Mouse (Mus musculus) embryonic facial prominence, embryonic 10.5 days (tissue): ENCODE data around the gene Nubp1. TPM values are rescaled to one million over a fixed set of nuclear protein-coding genes. Genes with fewer than 3 reads are reported as not detected.

ENCODE experiments used
- DNase-seq: peaks from one replicate; pipeline ENCODE4 v3.0.0-alpha.2; 2017; ENCODE audit warnings: low spot score
- H3K27ac ChIP-seq: fragments of 300-500 bp; sonication (generic); replicated peaks from 2 replicates; pipeline ENCODE4 v1.5.1; 2016; ENCODE audit warnings: mild to moderate bottlenecking
- H3K27me3 ChIP-seq: fragments of 300-500 bp; sonication (generic); replicated peaks from 2 replicates; pipeline ENCODE4 v1.6.1; 2016; ENCODE audit warnings: low read depth, mild to moderate bottlenecking; ENCODE audit not compliant: poor library complexity, severe bottlenecking
- H3K36me3 ChIP-seq: fragments of 300-500 bp; sonication (generic); replicated peaks from 2 replicates; pipeline ENCODE4 v1.6.1; 2016; ENCODE audit warnings: mild to moderate bottlenecking, moderate library complexity
- H3K4me1 ChIP-seq: fragments of 300-500 bp; sonication (generic); 2 replicates; pipeline ENCODE4 v1.6.1; 2016
- H3K4me3 ChIP-seq: fragments of 300-500 bp; sonication (generic); 2 replicates; pipeline ENCODE4 v1.5.1; 2016; ENCODE audit warnings: mild to moderate bottlenecking, moderate library complexity
- H3K9me3 ChIP-seq: fragments of 300-500 bp; sonication (generic); 2 replicates; pipeline ENCODE4 v1.6.1; 2016; ENCODE audit warnings: mild to moderate bottlenecking
- WGBS: fragments of 180-500 bp; shearing (Covaris S2); methylation state at CpG from one replicate; pipeline ENCODE4 v1.1.7; 2016; 5-methylcytosine and 5-hydroxymethylcytosine counted together
- polyA plus RNA-seq: library from polyadenylated mRNA; unstranded; fragments of >200 nt; fragmentation: Nextera tagmentation; extraction: Ambion mirVana; gene quantifications from 2 replicates; pipeline ENCODE4 v1.2.1, GENCODE M21; 2016

The Nubp1 gene
- 88.3 and 89.9 TPM in 2 replicates for polyA plus RNA-seq

DNA sequence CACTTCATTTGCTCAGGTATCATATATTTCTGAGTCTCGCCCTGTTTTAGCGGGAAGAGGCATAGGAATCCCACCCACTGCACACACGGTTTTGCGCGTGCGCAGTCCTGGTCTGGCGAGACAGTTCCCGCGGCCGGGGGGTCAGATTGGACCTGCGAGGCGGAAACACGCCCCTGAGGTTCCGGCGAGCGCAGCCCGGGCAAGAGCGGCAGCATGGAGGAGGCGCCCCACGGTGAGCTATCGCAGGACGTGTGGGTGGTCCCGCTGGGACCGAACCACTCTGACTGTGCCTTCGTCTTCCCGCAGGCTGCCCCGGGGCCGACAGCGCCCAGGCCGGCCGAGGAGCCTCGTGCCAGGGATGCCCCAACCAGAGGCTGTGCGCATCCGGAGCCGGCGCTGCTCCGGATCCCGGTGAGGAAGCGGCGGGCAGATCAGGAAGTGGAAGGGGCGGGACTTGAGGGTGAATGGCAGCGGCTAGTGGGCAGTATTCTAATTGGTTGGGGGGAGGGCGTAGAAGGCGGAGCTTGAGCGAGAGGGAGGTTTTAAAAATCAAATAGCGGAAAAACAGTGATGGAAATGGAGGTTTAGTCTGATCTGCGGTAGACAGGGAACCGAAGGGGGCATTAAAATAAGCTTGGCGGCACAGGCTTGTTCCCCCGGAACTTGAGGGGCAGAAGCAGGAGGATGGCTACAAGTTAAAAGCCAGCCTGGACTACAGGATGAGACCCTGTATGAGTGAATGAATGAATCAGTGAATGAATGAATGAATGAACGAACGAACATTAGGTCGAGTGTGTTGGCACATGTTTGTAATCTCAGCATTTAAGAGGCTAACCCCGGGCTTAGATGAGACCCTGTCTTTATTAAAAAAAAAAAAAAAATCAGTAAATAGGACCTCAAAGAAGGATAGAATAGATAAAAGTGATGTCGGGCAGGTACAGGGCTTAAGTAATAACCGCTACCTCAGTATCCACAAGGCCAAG lies at the start of gene Nubp1:
Nubp1 (plus strand) TSS at position 185 of the 983 bp plus-strand sequence.
- Histone ChIP-seq H3K27ac (peak within 1 kb of the TSS; percentile 97), H3K4me1 (peaks cover 15% of the 10 kb centered on the region), H3K9me3 (no peaks in the 10 kb centered on the region), H3K4me3 (peak within 1 kb of the TSS; percentile 74), H3K36me3 (peaks cover 40% of the 10 kb centered on the region), H3K27me3 (no peaks in the 10 kb centered on the region)
- peak; percentile 98 for DNase-seq
- WGBS: 3% methylated on average over 56 of the region's 56 CpGs

DNA sequence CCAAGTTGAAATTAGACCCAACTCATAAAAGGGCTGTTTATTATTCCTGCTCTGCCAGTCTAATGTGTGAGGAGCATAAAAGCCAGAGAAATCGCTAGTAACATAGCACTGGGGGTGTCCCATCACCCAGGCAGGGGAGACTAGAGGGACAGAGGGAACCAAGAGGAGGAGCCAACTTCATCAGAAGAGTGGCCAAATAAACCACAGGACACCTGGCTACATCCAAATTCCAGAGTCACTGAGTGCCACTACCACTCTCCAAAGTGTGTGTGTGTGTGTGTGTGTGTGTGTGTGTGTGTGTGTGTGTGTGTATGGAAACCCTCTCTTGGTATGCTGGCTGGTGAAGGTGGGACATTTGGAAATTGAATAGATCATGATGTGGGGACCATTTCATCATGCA lies 48.7 kb upstream of the Nubp1 start:
- Histone ChIP-seq H3K27ac (no peak overlapping the region), H3K27me3 (0 out of 2 replicates have a peak, but pooled peaks cover 10% of the 10 kb centered on the region), H3K36me3 (no peaks in the 10 kb centered on the region), H3K4me1 (peaks cover 19% of the 10 kb centered on the region), H3K9me3 (no peaks in the 10 kb centered on the region), H3K4me3 (no peak overlapping the region)
- no peak for DNase-seq
- WGBS: 62% methylated on average over 1 of the region's 1 CpGs

DNA sequence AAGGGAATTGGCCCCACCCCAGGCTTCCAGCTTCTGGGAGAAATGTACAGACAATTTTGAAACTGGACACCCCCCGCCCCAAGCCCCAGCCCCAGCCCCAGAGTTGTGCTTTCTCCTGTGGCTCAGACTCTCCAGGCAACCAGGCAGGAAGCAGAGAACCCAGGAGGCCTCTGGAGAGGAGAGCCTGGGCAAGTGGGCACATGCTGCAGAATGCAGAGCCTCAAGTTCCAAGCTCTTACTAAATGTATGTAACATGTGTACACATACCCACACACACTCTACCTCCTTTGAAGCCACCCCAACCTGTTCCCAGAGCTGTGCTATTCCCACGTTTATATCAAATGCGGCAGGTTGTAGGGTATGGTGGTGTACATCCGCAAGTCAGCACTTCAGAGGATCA lies 46.0 kb upstream of the Nubp1 start:
- H3K36me3 ChIP-seq: no peaks in the 10 kb centered on the region
- no peak for DNase-seq
- H3K4me1 ChIP-seq: peaks cover 29% of the 10 kb centered on the region
- WGBS: 78% methylated on average over 4 of the region's 4 CpGs
- H3K27ac ChIP-seq: peak overlapping the region; percentile 48
- no peak overlapping the region for H3K4me3 ChIP-seq
- no peaks in the 10 kb centered on the region for H3K27me3 ChIP-seq
- no peaks in the 10 kb centered on the region for H3K9me3 ChIP-seq

- Histone ChIP-seq H3K4me1 (peaks cover 29% of the 10 kb centered on the region), H3K27ac (peak overlapping the region; percentile 48), H3K36me3 (no peaks in the 10 kb centered on the region), H3K4me3 (no peak overlapping the region), H3K27me3 (no peaks in the 10 kb centered on the region), H3K9me3 (no peaks in the 10 kb centered on the region)
- no peak for DNase-seq
- 81% methylated on average over 14 of the region's 14 CpGs for WGBS
Measured at GRCm38 (mm10) chr16:10366240-10367217, 45.2 kb upstream of the Nubp1 start.

DNA sequence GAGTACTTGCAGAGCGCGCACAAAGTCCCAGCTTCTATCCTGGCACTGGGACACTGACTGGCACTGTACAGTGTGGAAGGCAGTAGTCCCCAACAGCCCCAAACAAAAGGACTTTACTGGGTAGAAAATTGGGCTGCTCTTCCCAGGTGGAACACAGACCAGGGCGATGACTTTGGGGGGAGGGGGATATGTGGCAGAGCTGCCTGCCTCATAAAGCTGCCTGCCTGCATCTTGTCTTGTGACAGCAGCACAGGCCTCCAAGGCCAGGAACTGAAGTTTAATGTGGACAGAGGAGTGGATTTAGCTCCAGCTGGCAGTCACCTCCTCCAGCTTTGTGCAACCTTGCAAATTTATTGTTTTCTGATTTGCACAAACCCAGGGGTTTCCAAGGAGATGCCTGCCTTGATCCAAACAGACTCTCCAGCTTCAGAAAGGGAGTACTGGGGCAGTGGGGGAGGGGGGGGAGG lies 42.2 kb upstream of the Nubp1 start:
- Histone ChIP-seq H3K4me1 (peaks cover 33% of the 10 kb centered on the region), H3K4me3 (no peak overlapping the region), H3K36me3 (no peaks in the 10 kb centered on the region), H3K9me3 (no peaks in the 10 kb centered on the region), H3K27ac (peak overlapping the region; percentile 30; the same call in 1 of the 2 replicates), H3K27me3 (no peaks in the 10 kb centered on the region)
- WGBS: 67% methylated on average over 3 of the region's 3 CpGs
- no peak for DNase-seq

- no peak for DNase-seq
- Histone ChIP-seq H3K4me3 (no peak overlapping the region), H3K27me3 (no peaks in the 10 kb centered on the region), H3K27ac (peak overlapping the region; percentile 30; the same call in 1 of the 2 replicates), H3K9me3 (no peaks in the 10 kb centered on the region), H3K36me3 (no peaks in the 10 kb centered on the region), H3K4me1 (peaks cover 38% of the 10 kb centered on the region)
- 93% methylated on average over 1 of the region's 1 CpGs for WGBS
Measured at GRCm38 (mm10) chr16:10369996-10370395, 41.8 kb upstream of the Nubp1 start.

DNA sequence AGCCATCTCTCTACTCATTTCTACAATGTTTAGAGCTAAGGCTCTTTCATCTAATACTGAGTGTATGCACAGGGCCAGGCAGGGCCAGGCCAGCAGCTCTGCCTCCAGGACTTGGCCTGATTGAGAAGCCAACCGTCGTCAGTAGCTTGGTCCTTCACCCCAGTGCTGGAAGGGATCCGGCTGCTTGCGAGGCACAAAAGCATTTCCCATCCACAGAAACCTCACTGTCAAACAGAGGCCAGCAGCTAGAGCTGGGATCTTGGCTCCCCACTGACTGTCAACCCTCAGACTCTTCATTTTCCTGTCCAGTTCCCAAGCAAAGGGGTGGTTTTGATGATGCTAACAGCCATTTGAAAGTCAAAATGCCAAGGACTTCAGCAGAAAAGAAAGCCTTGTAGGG lies 39.4 kb upstream of the Nubp1 start:
- Histone ChIP-seq H3K4me1 (peaks cover 28% of the 10 kb centered on the region), H3K27ac (no peak overlapping the region), H3K27me3 (no peaks in the 10 kb centered on the region), H3K9me3 (no peaks in the 10 kb centered on the region), H3K4me3 (no peak overlapping the region), H3K36me3 (no peaks in the 10 kb centered on the region)
- 75% methylated on average over 4 of the region's 4 CpGs for WGBS
- DNase-seq: no peak

GRCm38 (mm10) chr16:10374254-10375011 lies 37.3 kb upstream of the Nubp1 start:
- 22% methylated on average over 13 of the region's 13 CpGs for WGBS

DNA sequence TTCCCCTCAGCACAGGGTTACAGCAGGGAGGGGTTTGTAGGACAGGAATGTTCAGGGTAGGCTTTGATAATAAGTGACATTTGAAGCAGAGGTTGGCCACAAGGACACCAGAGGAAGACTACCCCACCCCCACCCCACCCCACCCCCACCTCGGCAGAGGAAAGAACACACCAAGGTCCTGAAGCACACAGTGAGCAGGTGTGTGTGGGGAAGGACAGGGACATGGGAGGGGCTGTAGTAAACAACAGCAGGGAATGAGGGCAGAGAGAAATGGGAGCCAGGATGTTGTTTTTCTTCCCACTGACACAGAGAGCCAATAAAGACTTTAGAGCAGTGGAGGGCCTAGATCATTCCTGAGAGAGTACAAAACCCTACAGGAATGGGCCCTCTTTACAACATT lies 34.5 kb upstream of the Nubp1 start:
- H3K9me3 ChIP-seq: no peaks in the 10 kb centered on the region
- H3K27ac ChIP-seq: no peak overlapping the region
- H3K4me3 ChIP-seq: no peak overlapping the region
- H3K4me1 ChIP-seq: peaks cover 13% of the 10 kb centered on the region
- H3K27me3 ChIP-seq: 0 out of 2 replicates have a peak, but pooled peaks cover 2% of the 10 kb centered on the region
- DNase-seq: no peak
- WGBS: 61% methylated on average over 1 of the region's 1 CpGs
- no peaks in the 10 kb centered on the region for H3K36me3 ChIP-seq

More at GRCm38 (mm10) chr16:10374254-10375011, 37.3 kb upstream of the Nubp1 start:
- Histone ChIP-seq H3K27ac (peak overlapping the region; percentile 60; the same call in 1 of the 2 replicates), H3K4me1 (peaks cover 25% of the 10 kb centered on the region), H3K36me3 (no peaks in the 10 kb centered on the region), H3K9me3 (no peaks in the 10 kb centered on the region), H3K4me3 (peak overlapping the region; percentile 43), H3K27me3 (no peaks in the 10 kb centered on the region)
- DNase-seq: peak; percentile 76

- DNase-seq: no peak
- H3K27me3 ChIP-seq: 0 out of 2 replicates have a peak, but pooled peaks cover 2% of the 10 kb centered on the region
- H3K4me1 ChIP-seq: peaks cover 9% of the 10 kb centered on the region
- no peak overlapping the region for H3K27ac ChIP-seq
- H3K4me3 ChIP-seq: no peak overlapping the region
- no peaks in the 10 kb centered on the region for H3K9me3 ChIP-seq
- WGBS: 69% methylated on average over 2 of the region's 2 CpGs
- H3K36me3 ChIP-seq: no peaks in the 10 kb centered on the region
Measured at GRCm38 (mm10) chr16:10379531-10379930, 32.2 kb upstream of the Nubp1 start.

GRCm38 (mm10) chr16:10384060-10384497 lies 27.7 kb upstream of the Nubp1 start:
- H3K9me3 ChIP-seq: no peaks in the 10 kb centered on the region
- 30% methylated on average over 8 of the region's 8 CpGs for WGBS
- DNase-seq: peak; percentile 31
- H3K4me1 ChIP-seq: 0 out of 2 replicates have a peak, but pooled peaks cover 3% of the 10 kb centered on the region
- no peaks in the 10 kb centered on the region for H3K36me3 ChIP-seq
- H3K27ac ChIP-seq: no peak overlapping the region
- peak overlapping the region; percentile 37 for H3K4me3 ChIP-seq
- 0 out of 2 replicates have a peak, but pooled peaks cover 7% of the 10 kb centered on the region for H3K27me3 ChIP-seq
